Comparison of ENCODE assay signal across 9 mouse cellular contexts in genomic region chr2:142611113-142611512, GRCm38 (mm10).
A peak's percentile ranks its signal among the peaks of the same experiment; 100 is the strongest.
DNase-seq lines count a peak whose midpoint lies in the region; ATAC-seq lines count a peak whose summit lies in the region.
"Had no signal": no experiment of that assay in that cellular context is flagged by ENCODE, and none has a peak within 500 bp of the region (broad histone marks: within the 10 kb centered on the region; RNA-seq: fewer than 3 reads in every experiment).

No protein-coding gene starts in this region.

- no peaks in the 10 kb centered on the region for H3K36me3 ChIP-seq in hindbrain, embryonic 11.5 days (ENCODE audit: control insufficient read depth, insufficient read depth, low read length)
- H3K36me3 ChIP-seq in hindbrain, embryonic 10.5 days: no peaks in the 10 kb centered on the region
- H3K36me3 ChIP-seq in forebrain, embryonic 16.5 days (ENCODE audit: control insufficient read depth, insufficient read depth): no peaks in the 10 kb centered on the region
- no peaks in the 10 kb centered on the region for H3K36me3 ChIP-seq in liver, embryonic 16.5 days (ENCODE audit: control insufficient read depth, insufficient read depth)

- ATAC-seq in hindbrain, embryonic 11.5 days (ENCODE audit: low FRiP score): 0 out of 2 replicates have a peak, but pooled peaks have one; percentile 23
- peak; percentile 92 for ATAC-seq in forebrain, embryonic 16.5 days
- ATAC-seq in liver, embryonic 16.5 days (ENCODE audit: low read depth): peak; percentile 32; the same call in 1 of the 2 replicates
- no peak for ATAC-seq in activated CD4-positive, CD25-positive, alpha-beta regulatory T cell, adult 4 months

- peak; percentile 32 for DNase-seq in hindbrain, embryonic 11.5 days (ENCODE audit: low spot score)
- no peak for DNase-seq in hindbrain, embryonic 10.5 days (ENCODE audit: low spot score)
- peak; percentile 1 for DNase-seq in T-cell, adult 2 months (ENCODE audit: low spot score)
- peak; percentile 55 to 63 for DNase-seq in kidney, postnatal 4 days
- DNase-seq in right cerebral cortex, adult 18-20 months: peak; percentile 55

- H3K4me2 ChIP-seq in hindbrain, embryonic 11.5 days (replicated peaks; ENCODE audit: low read depth, low read length): no peak overlapping the region
- H3K4me2 ChIP-seq in forebrain, embryonic 16.5 days (ENCODE audit: low read length): no peak overlapping the region
- no peak overlapping the region for H3K4me2 ChIP-seq in liver, embryonic 16.5 days (ENCODE audit: low read depth, low read length)

- no peaks in the 10 kb centered on the region for H3K4me1 ChIP-seq in hindbrain, embryonic 11.5 days (replicated peaks; ENCODE audit: control insufficient read depth, insufficient read depth, low read length)
- H3K4me1 ChIP-seq in hindbrain, embryonic 10.5 days (replicated peaks): peaks cover 17% of the 10 kb centered on the region
- H3K4me1 ChIP-seq in forebrain, embryonic 16.5 days (replicated peaks; ENCODE audit: control insufficient read depth, insufficient read depth, low read length): peaks cover 14% of the 10 kb centered on the region
- no peaks in the 10 kb centered on the region for H3K4me1 ChIP-seq in liver, embryonic 16.5 days (ENCODE audit: control insufficient read depth, low read depth, low read length)

- H3K9me3 ChIP-seq in hindbrain, embryonic 11.5 days (ENCODE audit: control insufficient read depth, low read length): no peaks in the 10 kb centered on the region
- H3K9me3 ChIP-seq in hindbrain, embryonic 10.5 days: no peaks in the 10 kb centered on the region
- H3K9me3 ChIP-seq in forebrain, embryonic 16.5 days (ENCODE audit: control insufficient read depth, low read length): no peaks in the 10 kb centered on the region
- H3K9me3 ChIP-seq in liver, embryonic 16.5 days (replicated peaks; ENCODE audit: control insufficient read depth, low read length): no peaks in the 10 kb centered on the region

- no peak overlapping the region for H3K4me3 ChIP-seq in hindbrain, embryonic 11.5 days (ENCODE audit: low read depth, low read length)
- no peak overlapping the region for H3K4me3 ChIP-seq in hindbrain, embryonic 10.5 days
- H3K4me3 ChIP-seq in forebrain, embryonic 16.5 days (replicated peaks; ENCODE audit: low read length): no peak overlapping the region
- H3K4me3 ChIP-seq in liver, embryonic 16.5 days (ENCODE audit: low read depth, low read length): no peak overlapping the region
- H3K4me3 ChIP-seq: erythroblast, embryonic 14.5 days had no signal

- no peak overlapping the region for H3K27ac ChIP-seq in hindbrain, embryonic 11.5 days (ENCODE audit: low read depth, low read length)
- no peak overlapping the region for H3K27ac ChIP-seq in hindbrain, embryonic 10.5 days
- no peak overlapping the region for H3K27ac ChIP-seq in forebrain, embryonic 16.5 days (ENCODE audit: low read length)
- no peak overlapping the region for H3K27ac ChIP-seq in liver, embryonic 16.5 days (ENCODE audit: low read length)

- 87% methylated on average over 6 of the region's 6 CpGs for WGBS in hindbrain, embryonic 11.5 days
- whole genome bisulfite sequencing in hindbrain, embryonic 10.5 days: 89% methylated on average over 6 of the region's 6 CpGs
- WGBS in forebrain, embryonic 16.5 days: 58% methylated on average over 6 of the region's 6 CpGs
- WGBS in liver, embryonic 16.5 days (ENCODE audit: insufficient replicate concordance): 53% methylated on average over 6 of the region's 6 CpGs

- H3K9ac ChIP-seq in hindbrain, embryonic 11.5 days (ENCODE audit: low read depth, low read length): no peak overlapping the region
- no peak overlapping the region for H3K9ac ChIP-seq in forebrain, embryonic 16.5 days (replicated peaks; ENCODE audit: low read depth, low read length)
- no peak overlapping the region for H3K9ac ChIP-seq in liver, embryonic 16.5 days (ENCODE audit: low read depth, low read length)

- H3K27me3 ChIP-seq in hindbrain, embryonic 11.5 days (ENCODE audit: control insufficient read depth, insufficient read depth, low read length): no peaks in the 10 kb centered on the region
- H3K27me3 ChIP-seq in hindbrain, embryonic 10.5 days (ENCODE audit: insufficient read depth, poor library complexity, severe bottlenecking): no peaks in the 10 kb centered on the region
- H3K27me3 ChIP-seq in forebrain, embryonic 16.5 days (replicated peaks; ENCODE audit: control insufficient read depth, insufficient read depth, low read length): no peaks in the 10 kb centered on the region
- H3K27me3 ChIP-seq in liver, embryonic 16.5 days (ENCODE audit: control insufficient read depth, insufficient read depth, low read depth, low read length): no peaks in the 10 kb centered on the region
